Mouse (Mus musculus) limb, embryonic 14.5 days (tissue): Measurements from ENCODE around the gene Gtf2h4. TPM values are rescaled to one million over a fixed set of nuclear protein-coding genes. Genes with fewer than 3 reads are reported as not detected.
A peak's percentile ranks its signal among the peaks of the same experiment; 100 is the strongest.

ENCODE experiments used
- ATAC-seq: fragments of 200-750 bp; cut with Nextera tagmentation; 2 replicates; pipeline ENCODE4 v1.8.0; 2017; ENCODE audit warnings: low read depth, moderate number of reproducible peaks, moderate TSS enrichment; ENCODE audit not compliant: low FRiP score
- DNase-seq: peaks from one replicate; pipeline ENCODE4 v3.0.0-alpha.2; 2015; ENCODE audit warnings: low spot score
- H3K27ac ChIP-seq: fragments of 300-500 bp; sonication (generic); replicated peaks from 2 replicates; pipeline ENCODE4 v1.5.1; 2014; ENCODE audit warnings: low read depth, mild to moderate bottlenecking, low read length, moderate library complexity, mixed read lengths
- H3K27me3 ChIP-seq: fragments of 300-500 bp; sonication (generic); 2 replicates; pipeline ENCODE4 v1.6.1; 2014; ENCODE audit warnings: low read length, mixed read lengths; ENCODE audit not compliant: control insufficient read depth, insufficient read depth
- H3K36me3 ChIP-seq: fragments of 300-500 bp; sonication (generic); 2 replicates; pipeline ENCODE4 v1.6.1; 2014; ENCODE audit warnings: mild to moderate bottlenecking, low read length, moderate library complexity, mixed read lengths; ENCODE audit not compliant: control insufficient read depth, insufficient read depth
- H3K4me1 ChIP-seq: fragments of 300-500 bp; sonication (generic); 2 replicates; pipeline ENCODE4 v1.6.1; 2014; ENCODE audit warnings: antibody characterized with exemption, low read length, mixed read lengths; ENCODE audit not compliant: control insufficient read depth, insufficient read depth
- H3K4me2 ChIP-seq: fragments of 300-500 bp; sonication (generic); replicated peaks from 2 replicates; pipeline ENCODE4 v1.6.1; 2014; ENCODE audit warnings: low read depth, mild to moderate bottlenecking, low read length, moderate library complexity; ENCODE audit not compliant: severe bottlenecking
- H3K4me3 ChIP-seq: fragments of 300-500 bp; sonication (generic); replicated peaks from 2 replicates; pipeline ENCODE4 v1.5.1; 2014; ENCODE audit warnings: low read length
- H3K9ac ChIP-seq: fragments of 300-500 bp; sonication (generic); 2 replicates; pipeline ENCODE4 v1.6.1; 2014; ENCODE audit warnings: mild to moderate bottlenecking, low read depth, low read length, moderate library complexity; ENCODE audit not compliant: severe bottlenecking
- H3K9me3 ChIP-seq: fragments of 300-500 bp; sonication (generic); 2 replicates; pipeline ENCODE4 v1.6.1; 2016; ENCODE audit warnings: low read length; ENCODE audit not compliant: control insufficient read depth
- POLR2A ChIP-seq: fragments of 200-500 bp; IDR thresholded peaks from 2 replicates; pipeline ENCODE4 v1.8.0; 2012; ENCODE audit warnings: inconsistent platforms, mild to moderate bottlenecking, moderate library complexity, borderline replicate concordance; ENCODE audit not compliant: insufficient read depth, insufficient read length; ENCODE audit errors: extremely low read depth
- WGBS: fragments of 180-500 bp; shearing (Covaris S2); extraction: QIAGEN DNeasy Blood & Tissue Kit; methylation state at CpG from one replicate; pipeline ENCODE4 v1.1.7; 2014; 5-methylcytosine and 5-hydroxymethylcytosine counted together
- polyA plus RNA-seq, 2 experiments: library from polyadenylated mRNA; depleted of rRNA in 1 of 2; stranded (reverse) in 1 of 2; unstranded in 1 of 2; fragments of >200 nt; fragmentation: Nextera tagmentation in 1 of 2; extraction: Ambion mirVana in 1 of 2; gene quantifications; 2 replicates each; pipeline versions ENCODE4 v1.2.1 to v1.2.3; 2012 to 2014

The Gtf2h4 gene
- polyA plus RNA-seq, 2 experiments = 40.7 to 43.0 TPM

GRCm38 (mm10) chr17:35681986-35682385, 8.4 kb upstream of the Gtf2h4 start:
- 79% methylated on average over 13 of the region's 13 CpGs for WGBS
- Histone ChIP-seq H3K4me1 (no peaks in the 10 kb centered on the region), H3K9ac (no peak overlapping the region), H3K9me3 (no peaks in the 10 kb centered on the region), H3K4me3 (no peak overlapping the region), H3K36me3 (peaks cover 64% of the 10 kb centered on the region), H3K27me3 (no peaks in the 10 kb centered on the region), H3K4me2 (no peak overlapping the region), H3K27ac (no peak overlapping the region)
- DNase-seq (no peak), ATAC-seq (no peak)
- no peak for TF ChIP-seq POLR2A

DNA sequence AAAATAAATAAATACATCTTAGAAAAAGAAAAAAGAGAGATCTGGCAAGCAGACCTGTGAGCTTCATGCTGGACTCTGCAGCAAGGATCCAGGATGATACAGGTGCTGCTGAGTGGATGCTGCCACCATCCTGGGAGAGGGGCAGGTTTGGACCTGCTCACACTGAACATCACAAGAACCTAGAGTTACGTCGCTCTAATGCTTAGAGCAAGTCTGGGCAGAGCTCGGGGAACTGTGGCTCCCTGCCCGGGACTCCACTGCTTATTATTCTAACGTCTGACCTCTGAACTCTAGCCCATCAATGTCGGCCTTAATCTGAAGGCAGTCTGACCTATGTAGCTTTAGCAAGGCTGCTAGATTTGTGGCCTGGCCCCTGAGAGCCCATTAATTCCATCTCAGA, 7.1 kb upstream of the Gtf2h4 start:
- H3K27ac ChIP-seq = no peak overlapping the region
- DNase-seq (no peak), ATAC-seq (no peak)
- peaks cover 50% of the 10 kb centered on the region for H3K36me3 ChIP-seq
- H3K9me3 ChIP-seq = no peaks in the 10 kb centered on the region
- H3K4me1 ChIP-seq = no peaks in the 10 kb centered on the region
- no peak for TF ChIP-seq POLR2A
- no peaks in the 10 kb centered on the region for H3K27me3 ChIP-seq
- 38% methylated on average over 6 of the region's 6 CpGs for WGBS
- H3K4me3 ChIP-seq = no peak overlapping the region
- H3K9ac ChIP-seq = no peak overlapping the region
- H3K4me2 ChIP-seq = no peak overlapping the region

GRCm38 (mm10) chr17:35672527-35672926, 1.0 kb downstream of the Gtf2h4 start:
- DNase-seq (no peak), ATAC-seq (no peak)
- no peak for TF ChIP-seq POLR2A
- Histone ChIP-seq H3K4me2 (peak overlapping the region; percentile 73; the same call in 1 of the 2 replicates), H3K36me3 (peaks cover 8% of the 10 kb centered on the region; the same call in 1 of the 2 replicates), H3K9me3 (no peaks in the 10 kb centered on the region), H3K4me1 (no peaks in the 10 kb centered on the region), H3K27me3 (no peaks in the 10 kb centered on the region), H3K27ac (no peak overlapping the region), H3K9ac (no peak overlapping the region), H3K4me3 (no peak overlapping the region)
- WGBS = 86% methylated on average over 6 of the region's 6 CpGs

GRCm38 (mm10) chr17:35671846-35672245, 1.7 kb downstream of the Gtf2h4 start:
- H3K9ac ChIP-seq = no peak overlapping the region
- DNase-seq (no peak), ATAC-seq (no peak)
- WGBS = 95% methylated on average over 6 of the region's 6 CpGs
- no peak overlapping the region for H3K4me2 ChIP-seq
- H3K9me3 ChIP-seq = no peaks in the 10 kb centered on the region
- no peak for TF ChIP-seq POLR2A
- H3K36me3 ChIP-seq = peaks cover 8% of the 10 kb centered on the region; the same call in 1 of the 2 replicates
- no peak overlapping the region for H3K27ac ChIP-seq
- H3K4me3 ChIP-seq = no peak overlapping the region
- H3K27me3 ChIP-seq = no peaks in the 10 kb centered on the region
- H3K4me1 ChIP-seq = 0 out of 2 replicates have a peak, but pooled peaks cover under 1% of the 10 kb centered on the region

- Histone ChIP-seq H3K27ac (no peak overlapping the region), H3K27me3 (no peaks in the 10 kb centered on the region), H3K4me1 (0 out of 2 replicates have a peak, but pooled peaks cover 5% of the 10 kb centered on the region), H3K36me3 (peaks cover 8% of the 10 kb centered on the region; the same call in 1 of the 2 replicates), H3K4me2 (no peak overlapping the region), H3K9ac (no peak overlapping the region), H3K9me3 (no peaks in the 10 kb centered on the region), H3K4me3 (no peak overlapping the region)
- ATAC-seq (no peak), DNase-seq (no peak)
- no peak for TF ChIP-seq POLR2A
- 90% methylated on average over 9 of the region's 9 CpGs for WGBS
Observed at GRCm38 (mm10) chr17:35669731-35670130, 3.8 kb downstream of the Gtf2h4 start.
